Mouse (Mus musculus) stomach, embryonic 14.5 days (tissue): ENCODE measurements around the gene Cadps. TPM values are rescaled to one million over a fixed set of nuclear protein-coding genes. Genes with fewer than 3 reads are reported as not detected.
"Not testable (repeated sequence)": the region's sequence is repeated elsewhere in the genome, so short reads cannot be mapped to it uniquely, and the experiment has no call there.

ENCODE experiments used
- ATAC-seq: fragments of 200-750 bp; cut with Nextera tagmentation; 2 replicates; pipeline ENCODE4 v1.8.0; 2017; ENCODE audit warnings: low read depth, moderate TSS enrichment; ENCODE audit not compliant: insufficient number of reproducible peaks, insufficient read depth, low FRiP score
- H3K27ac ChIP-seq: fragments of 300-500 bp; sonication (generic); 2 replicates; pipeline ENCODE4 v1.5.1; 2014; ENCODE audit warnings: mild to moderate bottlenecking, low read length, moderate library complexity, mixed read lengths
- H3K27me3 ChIP-seq: fragments of 300-500 bp; sonication (generic); 2 replicates; pipeline ENCODE4 v1.6.1; 2014; ENCODE audit warnings: low read length, control low read depth, mixed read lengths; ENCODE audit not compliant: control insufficient read depth, insufficient read depth
- H3K36me3 ChIP-seq: fragments of 300-500 bp; sonication (generic); 2 replicates; pipeline ENCODE4 v1.6.1; 2014; ENCODE audit warnings: mild to moderate bottlenecking, control low read depth, low read length, moderate library complexity, mixed read lengths; ENCODE audit not compliant: control insufficient read depth, insufficient read depth
- H3K4me1 ChIP-seq: fragments of 300-500 bp; sonication (generic); 2 replicates; pipeline ENCODE4 v1.6.1; 2014; ENCODE audit warnings: low read length, control low read depth, mixed read lengths; ENCODE audit not compliant: control insufficient read depth, insufficient read depth
- H3K4me2 ChIP-seq: fragments of 300-500 bp; sonication (generic); replicated peaks from 2 replicates; pipeline ENCODE4 v1.6.1; 2014; ENCODE audit warnings: low read depth, low read length, control low read depth
- H3K4me3 ChIP-seq: fragments of 300-500 bp; sonication (generic); 2 replicates; pipeline ENCODE4 v1.5.1; 2014; ENCODE audit warnings: low read depth, low read length, control low read depth
- H3K9ac ChIP-seq: fragments of 300-500 bp; sonication (generic); replicated peaks from 2 replicates; pipeline ENCODE4 v1.6.1; 2014; ENCODE audit warnings: low read depth, mild to moderate bottlenecking, control low read depth, low read length, moderate library complexity, mixed read lengths
- H3K9me3 ChIP-seq: fragments of 300-500 bp; sonication (generic); 2 replicates; pipeline ENCODE4 v1.6.1; 2016; ENCODE audit warnings: low read depth, low read length, control low read depth; ENCODE audit not compliant: control insufficient read depth
- WGBS: fragments of 180-500 bp; shearing (Covaris S2); extraction: QIAGEN DNeasy Blood & Tissue Kit; methylation state at CpG from one replicate; pipeline ENCODE4 v1.1.7; 2014; 5-methylcytosine and 5-hydroxymethylcytosine counted together
- polyA plus RNA-seq: library from polyadenylated mRNA; unstranded; fragments of >200 nt; fragmentation: Nextera tagmentation; extraction: Ambion mirVana; gene quantifications from 2 replicates; pipeline ENCODE4 v1.2.1, GENCODE M21; 2014

The Cadps gene
- polyA plus RNA-seq, 1 experiment from 2014 or later, result 4.8 TPM

DNA sequence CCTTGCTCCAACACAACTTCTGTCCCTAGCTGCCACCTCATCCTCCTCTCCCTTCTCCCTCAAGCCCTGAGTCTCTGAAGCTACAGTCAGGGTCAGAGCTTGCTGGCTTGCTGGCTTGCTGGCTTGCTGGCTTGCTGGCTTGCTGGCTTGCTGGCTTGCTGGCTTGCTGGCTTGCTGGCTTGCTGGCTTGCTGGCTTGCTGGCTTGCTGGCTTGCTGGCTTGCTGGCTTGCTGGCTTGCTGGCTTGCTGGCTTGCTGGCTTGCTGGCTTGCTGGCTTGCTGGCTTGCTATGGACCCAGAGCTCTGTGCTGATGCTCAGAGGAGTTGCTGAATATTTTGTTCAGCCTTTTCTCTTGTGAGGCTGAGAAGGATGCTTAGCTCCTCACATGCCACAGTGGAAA is 261.1 kb downstream of the Cadps start:
- not testable (repeated sequence) for ATAC-seq, H3K36me3 ChIP-seq, H3K9me3 ChIP-seq, H3K4me1 ChIP-seq, H3K4me2 ChIP-seq, H3K27me3 ChIP-seq, H3K27ac ChIP-seq, H3K9ac ChIP-seq, H3K4me3 ChIP-seq

GRCm38 (mm10) chr14:12560233-12560577 is 262.7 kb downstream of the Cadps start:
- no peak overlapping the region for H3K27ac ChIP-seq
- H3K4me3 ChIP-seq, result no peak overlapping the region
- H3K27me3 ChIP-seq, result no peaks in the 10 kb centered on the region
- 65% methylated on average over 1 of the region's 1 CpGs for WGBS
- H3K4me1 ChIP-seq, result no peaks in the 10 kb centered on the region
- no peak for ATAC-seq
- no peaks in the 10 kb centered on the region for H3K36me3 ChIP-seq
- no peaks in the 10 kb centered on the region for H3K9me3 ChIP-seq
- H3K9ac ChIP-seq, result no peak overlapping the region
- no peak overlapping the region for H3K4me2 ChIP-seq

- Histone ChIP-seq H3K4me2 (no peak overlapping the region), H3K36me3 (no peaks in the 10 kb centered on the region), H3K4me1 (no peaks in the 10 kb centered on the region), H3K27ac (no peak overlapping the region), H3K9ac (no peak overlapping the region), H3K27me3 (no peaks in the 10 kb centered on the region), H3K9me3 (no peaks in the 10 kb centered on the region), H3K4me3 (no peak overlapping the region)
- 82% methylated on average over 3 of the region's 3 CpGs for WGBS
- no peak for ATAC-seq
These were observed 263.2 kb downstream of the Cadps start for GRCm38 (mm10) chr14:12559574-12560232.

GRCm38 (mm10) chr14:12558920-12559573 is 263.8 kb downstream of the Cadps start:
- 67% methylated on average over 7 of the region's 7 CpGs for WGBS
- H3K9me3 ChIP-seq, result no peaks in the 10 kb centered on the region
- no peak for ATAC-seq
- no peak overlapping the region for H3K4me3 ChIP-seq
- H3K4me2 ChIP-seq, result no peak overlapping the region
- H3K36me3 ChIP-seq, result no peaks in the 10 kb centered on the region
- H3K9ac ChIP-seq, result no peak overlapping the region
- H3K27ac ChIP-seq, result no peak overlapping the region
- no peaks in the 10 kb centered on the region for H3K27me3 ChIP-seq
- no peaks in the 10 kb centered on the region for H3K4me1 ChIP-seq

- Histone ChIP-seq H3K4me3 (no peak overlapping the region), H3K9ac (no peak overlapping the region), H3K4me2 (no peak overlapping the region), H3K36me3 (no peaks in the 10 kb centered on the region), H3K9me3 (no peaks in the 10 kb centered on the region), H3K27ac (no peak overlapping the region), H3K4me1 (no peaks in the 10 kb centered on the region), H3K27me3 (no peaks in the 10 kb centered on the region)
- ATAC-seq, result no peak
- 70% methylated on average over 2 of the region's 2 CpGs for WGBS
These were observed 268.4 kb downstream of the Cadps start for GRCm38 (mm10) chr14:12554486-12554885.

DNA sequence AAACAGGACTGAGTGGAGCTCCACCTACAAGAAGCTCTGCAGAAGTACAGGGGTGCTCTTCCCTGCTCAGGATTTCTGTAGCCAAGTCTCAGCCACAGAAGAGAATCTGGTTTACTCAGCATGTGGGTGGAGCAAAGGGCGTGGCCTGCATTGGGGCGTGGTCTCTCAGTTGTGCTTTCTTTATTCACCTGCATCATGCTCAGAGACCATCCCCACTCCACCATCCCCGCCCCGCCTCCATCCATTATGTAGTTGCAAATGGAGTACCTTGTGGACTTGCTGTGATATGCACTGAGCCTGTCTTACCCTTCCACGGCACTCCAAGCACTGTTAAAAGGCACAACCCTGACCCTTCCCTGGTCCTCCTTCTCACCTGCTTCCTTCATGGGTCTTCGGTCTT is 271.5 kb downstream of the Cadps start:
- H3K36me3 ChIP-seq, result no peaks in the 10 kb centered on the region
- no peaks in the 10 kb centered on the region for H3K4me1 ChIP-seq
- no peak overlapping the region for H3K4me2 ChIP-seq
- no peaks in the 10 kb centered on the region for H3K27me3 ChIP-seq
- ATAC-seq, result 0 out of 2 replicates have a peak, but pooled peaks have one; percentile 33
- 49% methylated on average over 6 of the region's 6 CpGs for WGBS
- no peaks in the 10 kb centered on the region for H3K9me3 ChIP-seq
- no peak overlapping the region for H3K4me3 ChIP-seq
- H3K9ac ChIP-seq, result no peak overlapping the region
- no peak overlapping the region for H3K27ac ChIP-seq

DNA sequence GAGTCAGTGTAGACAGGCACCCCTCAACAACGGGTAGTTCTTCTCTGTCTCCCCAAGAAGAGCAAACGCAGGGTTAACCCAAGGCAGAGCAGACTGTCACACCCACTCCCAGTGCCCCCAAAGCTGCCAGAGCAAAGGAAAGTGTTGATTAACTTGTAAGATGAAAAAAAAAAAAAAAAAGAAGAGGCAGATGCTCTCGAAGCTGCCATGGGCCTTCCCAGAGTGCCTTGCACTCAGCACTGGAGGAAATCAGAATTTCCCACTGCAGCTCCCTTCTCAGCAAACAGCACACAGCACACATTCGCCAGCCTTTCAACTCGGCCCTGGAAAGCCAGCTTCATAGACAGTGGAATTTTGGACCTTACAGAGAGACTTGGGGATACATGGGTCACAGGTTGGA is 271.9 kb downstream of the Cadps start:
- no peaks in the 10 kb centered on the region for H3K9me3 ChIP-seq
- no peak overlapping the region for H3K9ac ChIP-seq
- 49% methylated on average over 5 of the region's 5 CpGs for WGBS
- no peak overlapping the region for H3K4me3 ChIP-seq
- ATAC-seq, result no peak
- H3K27ac ChIP-seq, result no peak overlapping the region
- no peaks in the 10 kb centered on the region for H3K36me3 ChIP-seq
- no peak overlapping the region for H3K4me2 ChIP-seq
- no peaks in the 10 kb centered on the region for H3K4me1 ChIP-seq
- no peaks in the 10 kb centered on the region for H3K27me3 ChIP-seq

DNA sequence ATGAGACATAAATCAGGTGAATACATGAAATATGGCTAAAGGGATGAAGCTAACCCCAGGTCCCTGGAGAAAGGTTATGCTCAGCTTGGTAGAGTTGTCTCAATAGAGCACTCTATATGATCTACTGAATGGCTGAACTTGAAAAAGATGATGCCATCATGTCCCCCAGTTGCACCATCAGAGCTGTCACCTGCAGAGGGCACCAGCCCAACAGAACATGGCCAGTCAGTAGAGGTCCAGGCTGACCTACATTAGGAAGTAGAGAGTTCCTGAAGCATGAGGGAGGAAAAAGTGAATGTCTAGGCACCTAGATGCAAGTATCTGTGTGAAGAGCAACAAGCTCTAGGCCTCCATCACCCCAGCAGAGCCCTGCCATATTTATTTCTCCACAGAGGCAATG is 273.6 kb downstream of the Cadps start:
- no peaks in the 10 kb centered on the region for H3K9me3 ChIP-seq
- H3K27ac ChIP-seq, result no peak overlapping the region
- ATAC-seq, result no peak
- H3K9ac ChIP-seq, result no peak overlapping the region
- no peak overlapping the region for H3K4me3 ChIP-seq
- no peaks in the 10 kb centered on the region for H3K4me1 ChIP-seq
- no peaks in the 10 kb centered on the region for H3K27me3 ChIP-seq
- no peak overlapping the region for H3K4me2 ChIP-seq
- no peaks in the 10 kb centered on the region for H3K36me3 ChIP-seq

DNA sequence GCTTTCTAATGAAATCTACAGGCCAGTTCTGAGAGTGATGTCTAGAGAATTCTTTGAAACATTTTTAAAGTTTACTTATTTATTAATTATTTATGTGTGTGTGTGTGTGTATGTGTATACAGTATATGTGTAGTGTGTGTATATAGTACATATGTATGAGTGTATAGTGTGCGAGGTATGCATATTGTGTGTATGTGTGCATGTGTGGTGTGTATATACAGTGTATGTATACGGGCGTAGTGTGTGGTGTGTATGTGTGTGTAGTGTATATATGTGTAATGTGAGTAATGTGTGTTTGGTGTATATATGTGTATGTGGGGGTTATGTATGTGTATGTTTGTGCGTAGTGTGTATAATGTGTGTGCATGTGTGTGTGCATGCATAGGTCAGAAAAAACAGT is 275.4 kb downstream of the Cadps start:
- Histone ChIP-seq H3K9me3 (no peaks in the 10 kb centered on the region), H3K4me1 (no peaks in the 10 kb centered on the region), H3K27ac (no peak overlapping the region), H3K27me3 (no peaks in the 10 kb centered on the region), H3K9ac (no peak overlapping the region), H3K36me3 (no peaks in the 10 kb centered on the region), H3K4me3 (no peak overlapping the region), H3K4me2 (no peak overlapping the region)
- no peak for ATAC-seq
- 94% methylated on average over 4 of the region's 4 CpGs for WGBS
